Mouse (Mus musculus) forebrain, embryonic 12.5 days (tissue): Measurements from ENCODE around the gene Slc44a3. TPM values are rescaled to one million over a fixed set of nuclear protein-coding genes. Genes with fewer than 3 reads are reported as not detected.
A peak's percentile ranks its signal among the peaks of the same experiment; 100 is the strongest.

Source experiments
- ATAC-seq: fragments of 200-750 bp; cut with Nextera tagmentation; 2 replicates; pipeline ENCODE4 v1.8.0; 2017; ENCODE audit warnings: moderate TSS enrichment; ENCODE audit not compliant: low FRiP score
- H3K27ac ChIP-seq: fragments of 300-500 bp; sonication (generic); 2 replicates; pipeline ENCODE4 v1.5.1; 2016; ENCODE audit warnings: mild to moderate bottlenecking
- H3K27me3 ChIP-seq: fragments of 300-500 bp; sonication (generic); 2 replicates; pipeline ENCODE4 v1.6.1; 2016; ENCODE audit warnings: mild to moderate bottlenecking
- H3K36me3 ChIP-seq: fragments of 300-500 bp; sonication (generic); replicated peaks from 2 replicates; pipeline ENCODE4 v1.6.1; 2016; ENCODE audit warnings: mild to moderate bottlenecking
- H3K4me1 ChIP-seq: fragments of 300-500 bp; sonication (generic); 2 replicates; pipeline ENCODE4 v1.6.1; 2016
- H3K4me2 ChIP-seq: fragments of 300-500 bp; sonication (generic); 2 replicates; pipeline ENCODE4 v1.6.1; 2016; ENCODE audit warnings: mild to moderate bottlenecking, moderate library complexity
- H3K4me3 ChIP-seq: fragments of 300-500 bp; sonication (generic); replicated peaks from 2 replicates; pipeline ENCODE4 v1.5.1; 2016; ENCODE audit warnings: mild to moderate bottlenecking
- H3K9ac ChIP-seq: fragments of 300-500 bp; sonication (generic); 2 replicates; pipeline ENCODE4 v1.6.1; 2016; ENCODE audit warnings: mild to moderate bottlenecking
- H3K9me3 ChIP-seq: fragments of 300-500 bp; sonication (generic); 2 replicates; pipeline ENCODE4 v1.6.1; 2016
- WGBS: fragments of 180-500 bp; shearing (Covaris S2); methylation state at CpG from one replicate; pipeline ENCODE4 v1.1.7; 2016; 5-methylcytosine and 5-hydroxymethylcytosine counted together
- polyA plus RNA-seq: library from polyadenylated mRNA; unstranded; fragments of >200 nt; fragmentation: Nextera tagmentation; extraction: Ambion mirVana; gene quantifications from 2 replicates; pipeline ENCODE4 v1.2.1, GENCODE M21; 2016

Slc44a3 gene
- polyA plus RNA-seq, 1 experiment from 2014 or later: 0.97 TPM

GRCm38 (mm10) chr3:121441504-121441903, 90.7 kb downstream of the Slc44a3 start:
- peaks cover 48% of the 10 kb centered on the region for H3K36me3 ChIP-seq
- H3K27ac ChIP-seq: no peak overlapping the region
- no peak overlapping the region for H3K9ac ChIP-seq
- no peaks in the 10 kb centered on the region for H3K27me3 ChIP-seq
- H3K9me3 ChIP-seq: peaks cover 11% of the 10 kb centered on the region
- no peak overlapping the region for H3K4me2 ChIP-seq
- no peak for ATAC-seq
- peaks cover 31% of the 10 kb centered on the region for H3K4me1 ChIP-seq
- H3K4me3 ChIP-seq: no peak overlapping the region
- WGBS: 98% methylated on average over 12 of the region's 12 CpGs

- peaks cover 4% of the 10 kb centered on the region for H3K9me3 ChIP-seq
- peaks cover 49% of the 10 kb centered on the region for H3K36me3 ChIP-seq
- ATAC-seq: no peak
- H3K4me1 ChIP-seq: peaks cover 42% of the 10 kb centered on the region
- H3K27ac ChIP-seq: no peak overlapping the region
- no peak overlapping the region for H3K4me3 ChIP-seq
- H3K27me3 ChIP-seq: no peaks in the 10 kb centered on the region
- WGBS: 87% methylated on average over 11 of the region's 11 CpGs
- H3K9ac ChIP-seq: no peak overlapping the region
- no peak overlapping the region for H3K4me2 ChIP-seq
These were observed 92.5 kb downstream of the Slc44a3 start for GRCm38 (mm10) chr3:121439623-121440161.

GRCm38 (mm10) chr3:121437996-121438395, 94.2 kb downstream of the Slc44a3 start:
- no peak overlapping the region for H3K4me3 ChIP-seq
- no peak overlapping the region for H3K27ac ChIP-seq
- no peak for ATAC-seq
- H3K9ac ChIP-seq: no peak overlapping the region
- H3K27me3 ChIP-seq: no peaks in the 10 kb centered on the region
- 81% methylated on average over 7 of the region's 7 CpGs for WGBS
- peaks cover 35% of the 10 kb centered on the region for H3K36me3 ChIP-seq
- peaks cover 59% of the 10 kb centered on the region for H3K4me1 ChIP-seq
- H3K9me3 ChIP-seq: no peaks in the 10 kb centered on the region
- H3K4me2 ChIP-seq: no peak overlapping the region

- H3K9me3 ChIP-seq: no peaks in the 10 kb centered on the region
- H3K27me3 ChIP-seq: no peaks in the 10 kb centered on the region
- WGBS: 91% methylated on average over 7 of the region's 7 CpGs
- no peak for ATAC-seq
- peaks cover 27% of the 10 kb centered on the region for H3K36me3 ChIP-seq
- H3K27ac ChIP-seq: 0 out of 2 replicates have a peak overlapping the region, but pooled peaks have one; percentile 19
- peaks cover 68% of the 10 kb centered on the region for H3K4me1 ChIP-seq
- H3K4me3 ChIP-seq: no peak overlapping the region
- H3K9ac ChIP-seq: no peak overlapping the region
- H3K4me2 ChIP-seq: no peak overlapping the region
These were observed 95.1 kb downstream of the Slc44a3 start for GRCm38 (mm10) chr3:121437070-121437469.

- Histone ChIP-seq H3K9ac (no peak overlapping the region), H3K4me3 (no peak overlapping the region), H3K9me3 (no peaks in the 10 kb centered on the region), H3K27ac (0 out of 2 replicates have a peak overlapping the region, but pooled peaks have one; percentile 36), H3K36me3 (peaks cover 16% of the 10 kb centered on the region), H3K4me2 (no peak overlapping the region), H3K4me1 (peaks cover 78% of the 10 kb centered on the region), H3K27me3 (no peaks in the 10 kb centered on the region)
- ATAC-seq: no peak
- 88% methylated on average over 5 of the region's 5 CpGs for WGBS
These were observed 96.9 kb downstream of the Slc44a3 start for GRCm38 (mm10) chr3:121435296-121435695.

DNA sequence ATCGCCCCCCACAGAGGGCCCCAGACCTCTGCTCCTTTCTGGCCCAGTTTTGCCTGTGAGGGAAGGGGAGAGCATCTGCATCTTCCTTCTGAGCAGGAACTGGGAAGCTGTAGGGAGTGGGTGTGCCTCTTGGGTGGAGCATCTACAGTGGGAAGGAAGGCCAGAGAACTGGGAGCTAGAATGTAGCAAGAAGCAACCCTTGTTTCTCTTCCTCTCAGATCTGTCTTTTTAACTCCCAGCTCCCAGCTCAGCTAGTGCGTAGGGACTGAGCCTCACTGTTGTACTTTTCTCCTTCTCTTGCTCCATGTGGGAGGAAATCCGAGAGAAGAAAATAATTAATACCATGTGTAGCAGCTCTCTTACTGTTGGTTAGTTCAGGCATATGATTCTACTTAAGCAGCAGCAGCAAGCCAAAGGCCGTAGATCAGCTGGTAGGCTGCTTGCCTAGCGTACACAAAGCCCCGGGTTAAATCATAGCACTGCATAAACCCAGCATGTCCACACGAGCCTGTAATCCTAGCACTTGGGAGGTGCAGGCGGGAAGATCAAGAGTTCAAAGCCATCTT, 98.2 kb downstream of the Slc44a3 start:
- Histone ChIP-seq H3K27me3 (no peaks in the 10 kb centered on the region), H3K36me3 (peaks cover 13% of the 10 kb centered on the region), H3K4me3 (no peak overlapping the region), H3K9me3 (no peaks in the 10 kb centered on the region), H3K4me1 (peaks cover 79% of the 10 kb centered on the region), H3K27ac (0 out of 2 replicates have a peak overlapping the region, but pooled peaks have one; percentile 46), H3K9ac (0 out of 2 replicates have a peak overlapping the region, but pooled peaks have one; percentile 12), H3K4me2 (no peak overlapping the region)
- 59% methylated on average over 8 of the region's 8 CpGs for WGBS
- ATAC-seq: no peak

GRCm38 (mm10) chr3:121433359-121433758, 98.8 kb downstream of the Slc44a3 start:
- no peak for ATAC-seq
- no peak overlapping the region for H3K4me2 ChIP-seq
- 0 out of 2 replicates have a peak overlapping the region, but pooled peaks have one; percentile 12 for H3K9ac ChIP-seq
- WGBS: 90% methylated on average over 6 of the region's 6 CpGs
- no peaks in the 10 kb centered on the region for H3K9me3 ChIP-seq
- H3K27me3 ChIP-seq: no peaks in the 10 kb centered on the region
- peaks cover 13% of the 10 kb centered on the region for H3K36me3 ChIP-seq
- H3K4me3 ChIP-seq: no peak overlapping the region
- H3K4me1 ChIP-seq: peaks cover 83% of the 10 kb centered on the region
- H3K27ac ChIP-seq: no peak overlapping the region

DNA sequence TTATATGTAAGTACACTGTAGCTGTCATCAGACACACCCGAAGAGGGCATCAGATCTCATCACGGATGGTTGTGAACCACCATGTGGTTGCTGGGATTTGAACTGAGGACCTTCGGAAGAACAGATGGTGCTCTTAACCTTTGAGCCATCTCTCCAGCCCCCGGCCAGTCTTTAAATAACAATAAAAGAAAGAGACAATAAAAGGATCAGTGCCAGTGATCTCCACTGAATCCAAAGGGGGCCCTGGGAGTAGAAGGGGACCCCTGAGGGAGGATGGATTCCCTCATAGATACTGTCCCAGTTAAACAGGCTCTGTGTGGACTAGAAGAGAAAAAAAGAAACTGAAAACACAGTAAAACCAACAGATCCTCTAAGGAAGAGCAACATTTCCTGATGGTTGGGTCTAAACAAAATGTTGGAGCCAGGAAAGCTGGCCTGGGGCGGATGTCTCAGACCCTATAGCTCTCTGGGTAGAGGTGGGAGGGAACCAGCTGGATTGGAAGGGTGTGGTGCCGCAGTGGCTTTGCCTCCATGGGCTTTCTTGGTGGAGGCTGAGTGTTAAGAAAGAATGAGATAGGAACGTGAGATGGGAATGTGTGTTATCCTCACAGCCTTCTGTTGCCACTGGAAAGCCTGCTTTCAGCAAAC, 101.8 kb downstream of the Slc44a3 start:
- no peaks in the 10 kb centered on the region; the same call in 1 of the 2 replicates for H3K36me3 ChIP-seq
- ATAC-seq: no peak

GRCm38 (mm10) chr3:121429469-121429868, 102.7 kb downstream of the Slc44a3 start:
- H3K36me3 ChIP-seq: no peaks in the 10 kb centered on the region; the same call in 1 of the 2 replicates
- 43% methylated on average over 3 of the region's 3 CpGs for WGBS
- H3K4me2 ChIP-seq: peak overlapping the region; percentile 87
- H3K4me1 ChIP-seq: peaks cover 66% of the 10 kb centered on the region
- no peak overlapping the region for H3K27ac ChIP-seq
- H3K27me3 ChIP-seq: peaks cover 2% of the 10 kb centered on the region; the same call in 1 of the 2 replicates
- no peak overlapping the region; the same call in 1 of the 2 replicates for H3K9ac ChIP-seq
- peak overlapping the region; percentile 89 for H3K4me3 ChIP-seq
- no peaks in the 10 kb centered on the region for H3K9me3 ChIP-seq
- no peak for ATAC-seq

More for the DNA sequence above, 101.8 kb downstream of the Slc44a3 start:
- Histone ChIP-seq H3K4me2 (peak overlapping the region; percentile 87), H3K27me3 (no peaks in the 10 kb centered on the region), H3K27ac (peak overlapping the region; percentile 51; the same call in 1 of the 2 replicates), H3K9me3 (no peaks in the 10 kb centered on the region), H3K4me1 (peaks cover 73% of the 10 kb centered on the region), H3K4me3 (no peak overlapping the region), H3K9ac (no peak overlapping the region)
- 45% methylated on average over 7 of the region's 7 CpGs for WGBS

GRCm38 (mm10) chr3:121428696-121429259, 103.4 kb downstream of the Slc44a3 start:
- Histone ChIP-seq H3K4me3 (peak overlapping the region; percentile 89), H3K9ac (peak overlapping the region; percentile 95), H3K27ac (peak overlapping the region; percentile 99; the same call in 1 of the 2 replicates), H3K4me2 (peak overlapping the region; percentile 87), H3K4me1 (peaks cover 59% of the 10 kb centered on the region), H3K36me3 (no peaks in the 10 kb centered on the region; the same call in 1 of the 2 replicates), H3K27me3 (peaks cover 6% of the 10 kb centered on the region; the same call in 1 of the 2 replicates), H3K9me3 (no peaks in the 10 kb centered on the region)
- no peak for ATAC-seq
- 56% methylated on average over 11 of the region's 11 CpGs for WGBS

GRCm38 (mm10) chr3:121428230-121428629, 104.0 kb downstream of the Slc44a3 start:
- Histone ChIP-seq H3K27me3 (peaks cover 6% of the 10 kb centered on the region; the same call in 1 of the 2 replicates), H3K36me3 (no peaks in the 10 kb centered on the region), H3K4me1 (peaks cover 53% of the 10 kb centered on the region), H3K4me2 (peak overlapping the region; percentile 87), H3K9ac (peak overlapping the region; percentile 95), H3K4me3 (peak overlapping the region; percentile 89), H3K9me3 (no peaks in the 10 kb centered on the region), H3K27ac (peak overlapping the region; percentile 99)
- ATAC-seq: no peak
- 9% methylated on average over 8 of the region's 8 CpGs for WGBS

GRCm38 (mm10) chr3:121427520-121427908, 104.7 kb downstream of the Slc44a3 start:
- H3K9me3 ChIP-seq: no peaks in the 10 kb centered on the region
- peak overlapping the region; percentile 99 for H3K27ac ChIP-seq
- peak overlapping the region; percentile 95 for H3K9ac ChIP-seq
- no peaks in the 10 kb centered on the region for H3K36me3 ChIP-seq
- ATAC-seq: peak; percentile 79
- H3K4me1 ChIP-seq: peaks cover 46% of the 10 kb centered on the region
- 0% methylated on average over 13 of the region's 13 CpGs for WGBS
- H3K4me2 ChIP-seq: peak overlapping the region; percentile 87
- H3K4me3 ChIP-seq: peak overlapping the region; percentile 89
- H3K27me3 ChIP-seq: peaks cover 8% of the 10 kb centered on the region; the same call in 1 of the 2 replicates
